Mouse (Mus musculus) frontal cortex, adult (tissue): Measurements from ENCODE around the gene Nrxn1.

Experiments used
- ATAC-seq: cut with Nextera tagmentation; 2 replicates; pipeline ENCODE4 v1.9.2; 2017; ENCODE audit warnings: mild to moderate bottlenecking, moderate library complexity, mixed read lengths; ENCODE audit not compliant: low TSS enrichment

Nrxn1 gene

DNA sequence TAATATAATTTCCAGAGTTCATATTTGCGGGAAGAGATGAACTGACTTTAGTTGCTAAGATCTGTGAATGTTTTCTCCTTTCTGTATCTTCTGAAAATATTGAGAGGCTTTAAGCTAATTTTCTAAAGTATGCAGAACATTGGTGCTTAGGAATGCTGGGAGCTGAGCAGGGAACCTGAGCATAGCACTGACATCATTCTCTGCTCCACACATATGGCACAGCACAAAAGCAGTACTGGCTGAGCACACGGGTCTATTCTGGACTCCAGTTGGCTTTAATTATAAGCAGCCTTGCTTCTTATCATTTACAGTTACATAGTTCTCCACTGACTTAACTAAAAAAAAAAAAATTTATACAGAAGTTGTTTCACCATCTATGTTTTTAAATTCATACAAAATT, 641.5 kb downstream of the Nrxn1 start:
- peak; percentile 62 for ATAC-seq

DNA sequence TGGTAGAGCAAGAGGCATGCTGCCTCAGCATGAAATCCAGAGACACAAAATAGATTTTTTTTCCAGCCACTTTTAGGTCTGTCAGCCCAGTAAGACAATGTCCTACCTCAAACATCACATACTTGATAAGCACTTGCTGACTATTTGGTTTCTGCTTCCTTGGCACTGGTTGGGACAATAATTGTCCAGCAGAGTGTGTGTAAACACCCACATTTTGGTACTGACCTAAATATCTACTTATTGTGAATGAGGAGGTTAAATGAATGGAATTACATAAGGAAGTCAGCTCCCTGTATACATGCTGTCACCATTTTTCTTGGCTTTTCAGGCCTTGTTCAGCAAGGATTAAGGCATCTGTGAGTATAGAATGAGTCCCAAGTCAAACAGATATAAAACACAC, 649.8 kb downstream of the Nrxn1 start:
- ATAC-seq: no peak

DNA sequence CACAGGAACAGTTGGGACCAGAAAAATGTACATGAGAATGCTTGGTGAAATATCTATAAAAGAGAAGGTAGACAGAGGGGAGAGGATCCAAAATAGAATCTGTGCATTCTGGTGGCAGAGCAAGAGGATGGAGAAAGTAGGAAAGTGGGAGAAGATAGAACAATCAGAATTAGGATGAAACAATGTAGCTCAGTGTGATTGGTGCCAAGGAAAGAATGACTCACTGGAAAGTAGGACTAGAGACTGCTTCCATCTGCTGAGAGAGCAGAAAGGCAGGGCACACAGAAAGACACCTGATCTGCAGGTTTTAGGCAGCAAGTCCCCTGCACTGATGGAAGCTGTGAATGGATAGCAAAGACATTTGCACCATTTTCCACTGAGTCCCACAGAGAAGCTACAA, 657.0 kb downstream of the Nrxn1 start:
- peak; percentile 87 for ATAC-seq

DNA sequence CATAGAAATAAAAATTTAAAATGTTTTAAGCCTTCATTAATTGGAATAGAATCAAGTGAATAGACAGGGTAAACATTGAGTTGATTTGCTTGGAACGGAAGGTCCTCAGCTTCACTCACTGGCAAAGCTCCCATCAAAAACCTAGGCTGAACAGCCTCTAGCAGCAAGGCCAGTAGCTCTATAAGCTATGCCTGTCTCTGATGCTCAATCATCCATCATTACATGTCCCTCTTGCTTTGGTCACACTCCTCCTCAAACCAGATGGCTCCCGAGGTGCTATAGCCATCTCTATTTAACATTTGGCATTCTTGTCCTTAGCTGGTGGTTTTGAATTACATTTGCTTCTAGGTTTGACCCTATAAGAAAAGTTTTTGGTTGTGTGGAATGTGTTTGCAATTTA, 657.5 kb downstream of the Nrxn1 start:
- peak; percentile 57 for ATAC-seq

DNA sequence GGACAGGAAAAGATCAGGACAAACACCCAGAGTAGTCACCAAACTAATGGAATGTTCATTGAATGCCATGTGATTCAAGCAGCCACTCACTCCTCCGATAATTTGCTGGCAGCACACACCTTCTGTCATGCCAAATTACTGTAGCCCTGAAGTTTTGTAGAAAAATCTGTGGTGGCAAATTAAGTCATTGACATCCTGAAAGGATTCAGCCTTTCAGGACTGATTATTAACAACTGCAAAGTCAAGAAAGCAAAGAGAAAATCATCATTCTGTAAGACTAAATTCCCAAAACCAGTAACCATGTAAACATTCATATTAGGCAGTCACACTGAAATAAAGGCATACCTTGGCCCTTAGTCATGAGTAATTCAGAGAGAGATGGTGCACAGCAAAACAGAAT, 662.7 kb downstream of the Nrxn1 start:
- no peak for ATAC-seq

DNA sequence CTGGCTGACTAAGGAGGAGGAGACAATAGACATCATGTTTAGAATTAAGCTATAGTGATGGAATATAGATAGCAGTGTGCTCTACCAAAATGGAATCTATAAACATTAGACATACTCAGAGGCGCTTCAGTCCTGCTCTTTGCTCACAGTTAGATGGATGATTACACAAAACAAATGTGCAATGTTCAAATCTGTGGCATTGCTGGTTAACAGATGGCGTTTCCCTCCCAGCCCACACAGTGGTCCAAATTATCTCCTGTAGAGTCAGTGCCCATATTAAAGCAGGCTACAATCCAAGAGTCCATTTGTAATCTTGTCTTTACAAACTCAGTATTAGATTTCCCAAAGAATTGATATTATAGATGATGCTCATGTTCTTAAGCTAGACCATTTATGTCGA, 666.9 kb downstream of the Nrxn1 start:
- ATAC-seq: peak; percentile 54

DNA sequence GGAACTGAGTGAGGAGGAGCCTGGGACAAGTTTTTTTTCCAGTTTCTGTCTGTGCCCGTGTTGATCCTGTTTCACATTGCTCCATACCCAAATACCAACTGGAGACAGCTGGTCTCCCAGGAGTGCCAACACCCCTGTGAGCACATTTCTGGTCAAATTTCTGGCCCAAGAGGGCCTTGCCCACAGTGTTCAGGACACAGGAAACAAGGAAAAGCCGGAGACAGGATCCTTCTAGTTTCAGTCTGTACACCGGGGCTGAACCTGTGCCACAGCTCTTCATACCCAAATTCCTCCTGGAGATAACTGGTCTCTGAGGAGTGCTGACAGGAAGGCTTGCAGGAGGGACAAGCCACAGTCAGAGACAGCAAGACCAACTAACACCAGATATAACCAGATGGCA, 670.3 kb downstream of the Nrxn1 start:
- ATAC-seq: no peak

DNA sequence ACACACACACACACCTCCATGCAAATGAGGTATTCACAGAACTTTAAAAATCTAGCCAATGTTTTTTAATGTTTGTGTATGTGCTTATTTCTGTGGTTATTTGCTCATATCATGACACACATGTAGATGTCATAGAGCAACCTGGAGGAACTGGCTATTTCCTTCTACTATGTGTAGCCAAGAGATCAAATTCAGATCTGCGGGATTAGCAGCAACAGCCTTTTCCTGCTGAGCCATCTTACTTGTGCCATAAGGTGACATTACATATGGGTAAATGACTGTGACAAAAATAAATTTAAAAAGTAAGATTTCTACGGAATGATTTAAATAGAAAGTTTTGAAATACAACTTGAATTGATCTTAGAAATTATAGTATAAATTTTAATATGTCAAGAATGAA, 672.1 kb downstream of the Nrxn1 start:
- ATAC-seq: no peak

DNA sequence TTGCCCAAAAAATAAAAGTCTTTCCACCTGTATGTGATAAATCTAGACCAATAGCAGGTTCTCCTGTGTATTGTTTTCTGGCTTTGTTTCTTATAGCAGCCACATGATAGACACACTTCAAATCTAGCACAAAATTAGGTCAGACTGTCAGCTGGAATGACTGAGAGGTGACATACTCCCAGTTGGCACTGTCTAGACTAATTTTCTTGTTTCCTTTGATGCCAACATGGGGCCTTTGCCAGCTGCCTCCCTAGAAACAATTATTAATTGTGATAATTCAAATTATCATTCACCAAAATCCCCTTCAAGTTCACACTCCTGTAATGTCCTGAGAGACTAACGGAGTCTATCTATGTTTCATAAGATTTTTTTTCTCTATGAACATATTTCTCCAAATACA, 673.3 kb downstream of the Nrxn1 start:
- ATAC-seq: no peak

DNA sequence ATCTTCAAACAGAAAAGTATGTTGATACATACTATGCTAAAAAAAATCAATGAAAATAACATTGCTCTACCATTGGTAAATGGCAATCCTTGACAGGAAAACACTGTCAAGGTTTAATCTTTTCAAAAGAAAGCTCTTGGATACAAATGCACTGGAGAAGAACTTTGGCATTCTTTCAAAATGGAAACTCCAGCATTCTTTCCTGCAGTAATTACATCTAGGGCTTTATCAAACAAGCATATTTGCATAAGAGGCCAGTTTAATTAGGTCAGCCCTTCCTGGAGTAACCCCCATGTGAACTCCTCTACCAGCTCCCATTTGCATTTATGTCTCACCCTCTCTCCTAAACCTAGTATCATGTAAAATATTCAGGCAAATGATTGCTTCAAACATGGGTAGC, 696.5 kb downstream of the Nrxn1 start:
- ATAC-seq: no peak

DNA sequence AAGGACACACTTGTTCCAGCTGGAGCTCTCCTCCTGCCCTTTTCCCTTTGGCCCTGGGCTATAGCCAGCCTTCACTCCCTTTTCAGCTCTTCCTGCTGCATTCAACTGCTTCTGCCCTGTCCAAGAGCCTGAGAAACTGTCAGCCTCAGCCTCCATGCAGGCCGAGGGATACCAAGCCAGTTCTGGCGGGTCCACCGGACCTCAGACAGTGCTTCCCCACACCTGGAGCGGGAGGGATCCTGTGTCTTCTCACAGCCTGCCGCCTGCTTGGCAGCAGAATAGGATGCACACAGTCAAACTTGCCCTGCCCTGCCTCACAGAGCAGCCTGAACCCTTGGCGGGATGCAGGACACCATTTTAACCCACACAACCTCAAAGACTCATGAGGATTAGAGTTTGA, 698.3 kb downstream of the Nrxn1 start:
- ATAC-seq: no peak; the same call in 1 of the 2 replicates

DNA sequence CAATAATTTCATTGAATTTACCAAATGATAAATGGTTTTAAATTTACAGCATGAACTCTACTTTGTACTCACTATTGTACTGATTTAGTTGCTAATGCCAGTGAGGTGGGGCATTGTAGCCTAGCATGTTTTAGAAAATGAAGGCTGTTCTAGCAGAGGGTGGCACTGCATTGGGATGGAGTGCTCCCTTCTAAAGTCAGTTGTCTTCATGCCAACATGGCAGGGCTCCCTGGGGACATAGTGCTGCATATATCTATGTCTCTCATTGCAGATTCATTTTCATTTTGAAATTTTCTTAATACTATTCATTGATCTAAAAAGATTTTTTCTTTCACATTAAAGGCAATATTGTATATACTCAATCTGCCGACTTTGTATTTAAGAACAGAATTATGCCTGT, 700.1 kb downstream of the Nrxn1 start:
- no peak for ATAC-seq

DNA sequence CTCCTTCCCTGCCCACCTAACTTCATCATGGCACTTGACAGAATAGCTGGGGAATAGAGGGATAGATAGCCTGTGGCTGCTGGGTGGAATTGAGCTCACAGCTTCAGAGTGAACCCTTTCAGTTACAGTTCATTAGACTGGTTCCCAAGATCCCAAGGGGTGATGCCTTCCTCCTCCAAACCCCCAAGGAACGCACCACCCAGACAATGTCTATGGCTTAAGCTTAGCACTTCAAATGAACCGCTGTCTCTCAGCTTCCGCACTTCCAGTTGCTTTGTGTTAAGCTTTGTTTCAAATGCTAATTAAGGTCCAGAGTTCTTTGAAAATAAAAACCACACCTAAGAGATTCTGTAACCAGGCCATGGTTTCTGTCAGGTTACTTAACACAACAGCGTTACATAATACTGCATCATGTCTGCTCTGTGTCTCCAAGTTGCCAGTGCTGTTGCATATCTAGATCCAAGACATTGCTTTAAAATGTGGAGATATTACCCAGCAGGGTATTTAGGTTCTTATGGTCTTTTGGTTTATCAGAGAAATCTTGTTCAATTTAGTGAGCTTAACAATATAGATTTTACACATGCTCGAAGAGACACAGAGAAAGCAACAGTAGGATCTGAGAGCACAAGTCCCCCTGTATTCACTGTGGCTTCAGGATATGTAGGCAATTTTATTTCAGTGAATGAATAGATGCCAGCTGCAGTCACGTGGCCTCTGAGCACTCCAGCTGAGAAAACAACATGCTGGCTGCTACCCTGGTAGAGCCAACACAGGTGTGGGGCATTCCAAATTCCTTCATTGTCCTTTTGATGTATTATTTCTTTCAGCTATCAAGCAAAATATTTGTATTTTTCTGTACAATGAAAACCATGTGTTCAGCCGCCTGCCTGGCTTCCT, 702.3 kb downstream of the Nrxn1 start:
- ATAC-seq: peak; percentile 69

DNA sequence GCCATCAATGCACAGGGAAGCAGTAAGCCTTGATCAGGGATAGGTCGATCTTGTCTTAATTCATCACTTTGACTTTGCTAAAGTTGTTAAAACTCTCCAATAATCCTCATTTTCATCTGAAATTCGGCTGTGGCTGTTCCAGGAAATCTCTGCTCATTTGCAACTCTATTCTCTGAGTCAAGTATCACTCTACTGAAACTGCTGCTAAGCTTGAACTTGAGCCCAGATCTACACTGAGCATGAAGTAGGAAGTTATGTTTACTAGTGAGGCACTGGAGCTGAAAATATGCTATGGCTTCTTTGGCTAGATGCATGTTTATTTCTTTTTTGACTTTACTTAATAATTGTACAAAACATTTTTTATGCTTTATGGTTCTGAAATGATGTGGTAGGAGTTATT, 708.0 kb downstream of the Nrxn1 start:
- ATAC-seq: peak; percentile 83

DNA sequence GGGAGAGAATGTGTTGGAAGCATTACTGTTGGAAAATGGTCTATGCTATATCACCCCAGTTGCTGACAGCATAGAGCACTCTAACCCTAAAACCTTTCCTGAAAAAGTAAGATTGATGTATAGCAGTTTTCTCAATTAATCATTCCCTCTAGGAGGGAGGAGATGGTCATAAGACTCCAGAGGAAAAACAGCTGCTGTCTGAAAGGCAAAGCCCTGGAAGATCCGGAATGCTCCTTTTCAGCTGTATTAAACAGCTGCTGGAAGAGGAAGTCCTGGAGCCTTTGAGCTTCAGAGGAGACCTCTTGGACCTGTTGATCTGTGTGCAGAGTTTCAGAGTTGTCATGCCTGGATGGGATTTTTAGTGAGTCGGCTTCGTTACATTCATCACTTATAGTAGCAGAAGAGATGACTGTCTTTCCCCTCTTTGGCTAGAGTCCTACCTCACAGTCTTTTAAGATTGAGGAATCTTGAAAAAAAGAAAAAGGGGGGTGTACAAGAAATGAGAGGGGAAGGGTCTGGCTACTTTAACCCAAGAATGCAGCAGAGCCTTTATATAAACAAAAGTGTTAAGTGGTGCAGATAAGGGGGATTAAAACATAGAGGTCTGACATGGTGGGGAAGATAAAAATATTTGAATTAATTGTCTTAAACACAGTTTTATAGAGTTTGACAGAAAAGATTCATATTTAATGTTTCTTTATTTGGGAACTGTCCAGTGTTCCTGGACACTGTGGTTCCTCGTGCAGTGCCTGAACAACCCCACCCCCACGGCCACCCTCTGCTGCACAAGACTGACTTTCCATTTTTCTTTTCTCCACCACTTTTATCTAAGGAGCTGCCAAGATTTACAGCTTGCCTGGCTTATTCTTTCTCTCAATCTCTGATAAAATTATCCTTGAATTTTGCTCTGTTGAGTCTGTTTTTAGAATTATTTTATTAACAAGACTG, 710.1 kb downstream of the Nrxn1 start:
- no peak for ATAC-seq

DNA sequence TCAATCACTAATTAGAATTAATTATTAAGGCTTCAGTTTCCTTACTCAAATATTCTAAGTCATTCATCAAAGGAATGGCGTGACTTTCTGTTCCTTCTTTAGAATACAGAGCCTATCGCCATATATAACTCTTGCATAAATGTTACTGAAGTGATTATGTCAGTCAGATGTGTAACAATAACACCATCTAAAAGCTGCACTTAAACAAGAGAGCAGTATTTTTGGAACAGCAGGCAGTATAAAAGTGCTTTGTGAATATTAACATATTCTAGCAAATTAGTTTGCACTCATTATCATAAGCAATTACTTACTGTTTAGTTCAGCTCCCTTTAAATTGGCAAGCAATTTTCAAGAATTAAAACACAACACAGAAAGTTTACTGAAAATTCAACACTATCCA, 716.3 kb downstream of the Nrxn1 start:
- ATAC-seq: no peak

DNA sequence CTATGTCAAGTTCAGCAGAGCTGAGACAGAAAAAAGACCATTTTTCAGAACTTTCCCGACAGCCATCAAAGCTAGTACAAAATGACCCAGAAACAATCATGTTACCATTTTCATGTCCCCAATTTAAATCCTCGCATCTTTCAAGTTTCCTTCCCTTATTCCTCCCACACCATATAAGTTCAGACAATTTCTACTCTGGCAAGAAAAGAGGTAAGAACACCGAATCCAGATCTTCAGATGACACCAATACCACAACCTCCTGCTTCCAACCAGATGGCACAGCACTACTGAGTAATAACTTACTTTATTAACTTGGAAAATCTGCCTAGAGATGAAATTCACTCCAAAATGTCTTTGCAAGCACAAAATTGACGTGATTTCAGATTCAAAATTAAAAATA, 730.7 kb downstream of the Nrxn1 start:
- peak; percentile 66 for ATAC-seq

DNA sequence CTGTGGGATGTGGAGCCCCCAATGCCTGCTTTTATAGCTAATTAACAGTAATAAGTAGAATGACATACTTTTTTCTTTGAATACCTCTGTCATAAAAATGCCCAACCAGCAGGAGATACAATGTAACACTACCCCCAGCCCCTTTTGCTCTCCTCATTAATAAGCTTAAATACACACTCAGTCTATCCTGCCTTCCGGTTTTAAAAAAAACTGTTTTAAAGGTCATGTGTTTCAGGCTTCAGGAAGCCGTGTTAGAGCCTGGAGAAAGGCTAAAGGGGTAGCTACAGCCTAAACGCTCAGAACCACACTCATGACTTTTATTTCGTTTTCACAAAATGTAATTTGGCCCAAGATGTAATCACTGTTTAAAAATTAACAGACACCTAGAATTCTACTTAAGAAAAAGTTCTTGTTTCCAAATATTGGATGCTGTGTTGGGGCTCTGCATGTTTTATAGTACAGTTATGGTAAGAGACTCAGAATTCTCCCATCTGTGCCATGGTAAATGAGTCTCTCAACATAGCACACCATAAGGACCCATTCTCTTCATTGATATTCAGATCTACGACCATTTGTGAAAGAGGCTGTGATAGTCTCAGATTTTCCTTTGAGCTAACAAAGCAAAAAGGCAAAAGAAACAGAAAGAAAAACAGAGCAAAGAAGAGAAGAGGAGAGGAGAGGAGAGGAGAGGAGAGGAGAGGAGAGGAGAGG, 743.3 kb downstream of the Nrxn1 start:
- no peak for ATAC-seq

DNA sequence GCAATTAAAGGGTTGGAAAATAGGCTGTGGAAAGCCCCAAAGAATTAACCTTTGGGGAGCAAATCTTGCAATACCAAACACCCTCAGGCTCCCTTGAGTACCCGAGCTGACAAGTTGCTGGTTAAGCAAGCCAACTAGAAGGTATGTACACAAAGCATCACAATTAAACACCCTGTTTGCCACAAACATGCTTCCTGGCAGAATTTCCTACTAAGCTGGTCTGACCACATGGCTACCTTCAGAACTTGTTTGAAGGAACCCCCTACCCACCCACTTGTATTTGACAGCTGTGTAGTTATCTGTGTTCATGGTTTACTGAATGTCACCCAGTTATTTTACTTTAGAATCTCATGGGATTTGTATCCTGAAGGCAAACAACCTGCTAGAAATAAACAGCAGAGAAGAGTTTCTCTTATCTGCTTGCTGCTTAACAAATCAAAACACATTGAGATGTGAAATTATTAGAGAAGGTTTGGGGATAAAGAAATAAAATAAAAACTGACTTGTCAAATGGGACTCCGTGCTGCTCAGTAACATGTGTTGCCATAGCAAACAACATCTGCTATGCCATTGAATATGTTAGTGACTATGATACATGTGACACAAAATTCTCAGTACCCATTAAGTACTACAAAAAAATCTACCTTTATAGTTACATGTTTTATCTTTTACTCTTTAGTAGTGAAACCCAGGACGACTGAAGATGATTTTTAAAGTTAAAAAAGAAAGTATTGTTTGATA, 746.0 kb downstream of the Nrxn1 start:
- ATAC-seq: no peak

DNA sequence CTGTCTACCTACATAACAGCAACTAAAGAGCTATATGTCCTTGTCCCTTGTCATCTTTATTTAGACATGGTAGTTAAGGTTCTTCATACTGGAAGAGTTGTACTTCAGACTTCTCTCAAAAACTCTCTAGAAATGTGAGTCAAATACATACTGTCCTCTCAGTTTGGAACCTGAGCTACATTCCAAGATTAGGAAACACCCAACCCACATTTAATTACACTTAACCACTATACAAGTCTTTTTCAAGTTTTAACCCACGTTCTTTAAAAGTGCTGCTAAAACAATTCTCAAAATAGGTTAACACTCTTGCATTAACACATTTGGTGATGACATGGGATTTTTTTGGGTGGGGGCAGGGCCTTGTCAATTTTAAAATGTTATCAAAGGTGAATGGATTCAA, 759.4 kb downstream of the Nrxn1 start:
- ATAC-seq: peak; percentile 89

DNA sequence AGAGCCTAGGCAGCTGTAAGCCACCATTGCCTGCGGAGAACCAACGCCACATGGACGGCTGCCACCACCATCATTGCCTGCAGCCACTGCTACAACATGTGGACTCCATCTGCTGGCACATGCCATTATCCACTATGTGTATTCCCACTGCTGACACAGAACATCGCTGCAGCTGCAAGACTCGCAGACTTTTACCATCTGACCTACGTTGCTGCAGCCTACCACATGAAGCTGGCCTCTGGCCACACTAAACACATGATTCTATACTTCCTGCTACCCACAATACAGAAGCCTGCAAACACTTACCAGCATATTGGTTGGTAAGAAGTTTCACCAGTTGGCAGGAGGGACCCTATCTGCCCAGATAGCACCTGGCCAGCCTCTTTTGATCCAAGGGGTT, 769.2 kb downstream of the Nrxn1 start:
- ATAC-seq: no peak
